Mouse (Mus musculus) adrenal gland (tissue): ENCODE measurements around the gene Nedd9.

Experiments used
- intact Hi-C: fragments of 180-260 bp; cut with DNase I; formaldehyde crosslinking; loops from one replicate; pipeline ENCODE4 v1.15.1; 2025

Nedd9 gene

GRCm38 (mm10) chr13:41352352-41352751 lies 134.8 kb downstream of the Nedd9 start:
- intact Hi-C loops = no loop called here

DNA sequence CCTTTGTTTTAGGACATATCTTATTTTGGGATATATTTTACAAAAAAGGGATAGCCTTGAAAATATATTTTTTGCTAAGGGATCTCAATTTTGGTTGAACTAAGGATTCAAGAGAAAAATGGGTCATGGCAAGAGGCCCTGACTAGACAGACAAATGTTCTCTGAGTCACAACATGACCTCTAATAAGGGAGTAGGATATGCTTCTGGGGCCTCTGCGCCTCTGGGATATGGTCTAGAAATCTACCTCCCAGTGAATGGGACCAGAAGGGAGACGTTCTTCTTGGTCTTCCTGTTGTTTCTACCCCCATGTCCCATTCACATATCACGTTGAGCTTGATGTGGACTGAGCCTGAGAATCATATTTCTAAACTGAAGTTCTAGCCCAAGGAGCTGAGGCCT lies 136.6 kb downstream of the Nedd9 start:
- intact Hi-C loops = no loop called here

DNA sequence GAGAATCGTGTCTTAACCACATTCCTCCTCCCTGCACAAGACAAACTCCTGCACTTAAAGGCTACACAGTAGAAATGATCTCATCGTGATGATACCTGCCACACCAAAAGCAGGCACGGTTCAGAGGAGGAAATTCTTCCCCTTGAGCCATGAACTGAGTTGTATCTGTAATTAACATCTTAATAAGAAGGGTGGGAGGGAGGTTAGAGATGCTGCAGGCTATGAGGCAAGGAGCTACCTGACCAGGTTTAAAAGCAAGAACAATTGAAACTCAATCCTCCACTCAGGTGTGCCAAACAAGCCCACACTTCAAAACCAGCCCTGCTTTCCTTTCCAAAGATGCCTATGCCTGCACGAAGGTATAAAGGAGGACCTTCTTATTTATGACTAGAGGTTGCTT lies 137.4 kb downstream of the Nedd9 start:
- intact Hi-C loops = no loop called here

GRCm38 (mm10) chr13:41345756-41346155 lies 141.4 kb downstream of the Nedd9 start:
- intact Hi-C loops = no loop called here

GRCm38 (mm10) chr13:41345306-41345705 lies 141.9 kb downstream of the Nedd9 start:
- intact Hi-C loops = no loop called here

DNA sequence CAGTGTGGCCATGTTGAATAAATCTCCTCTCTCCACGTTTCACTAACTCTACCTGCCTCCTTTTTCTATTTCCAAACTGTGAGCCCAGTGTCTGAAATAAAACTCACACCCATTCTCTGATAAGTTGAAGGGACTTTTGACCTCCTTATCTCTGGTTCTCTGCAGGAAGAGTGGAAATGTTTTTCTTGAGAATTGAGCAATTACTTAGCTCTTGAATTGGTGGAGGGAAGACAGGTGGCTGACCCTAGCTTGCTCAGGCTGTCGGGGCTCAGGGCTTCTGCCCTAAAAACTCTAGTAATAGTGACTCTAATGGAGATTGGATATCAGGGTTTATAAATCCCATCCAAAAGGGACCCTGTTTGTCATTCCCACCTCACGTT lies 143.3 kb downstream of the Nedd9 start:
- intact Hi-C loops = no loop called here

DNA sequence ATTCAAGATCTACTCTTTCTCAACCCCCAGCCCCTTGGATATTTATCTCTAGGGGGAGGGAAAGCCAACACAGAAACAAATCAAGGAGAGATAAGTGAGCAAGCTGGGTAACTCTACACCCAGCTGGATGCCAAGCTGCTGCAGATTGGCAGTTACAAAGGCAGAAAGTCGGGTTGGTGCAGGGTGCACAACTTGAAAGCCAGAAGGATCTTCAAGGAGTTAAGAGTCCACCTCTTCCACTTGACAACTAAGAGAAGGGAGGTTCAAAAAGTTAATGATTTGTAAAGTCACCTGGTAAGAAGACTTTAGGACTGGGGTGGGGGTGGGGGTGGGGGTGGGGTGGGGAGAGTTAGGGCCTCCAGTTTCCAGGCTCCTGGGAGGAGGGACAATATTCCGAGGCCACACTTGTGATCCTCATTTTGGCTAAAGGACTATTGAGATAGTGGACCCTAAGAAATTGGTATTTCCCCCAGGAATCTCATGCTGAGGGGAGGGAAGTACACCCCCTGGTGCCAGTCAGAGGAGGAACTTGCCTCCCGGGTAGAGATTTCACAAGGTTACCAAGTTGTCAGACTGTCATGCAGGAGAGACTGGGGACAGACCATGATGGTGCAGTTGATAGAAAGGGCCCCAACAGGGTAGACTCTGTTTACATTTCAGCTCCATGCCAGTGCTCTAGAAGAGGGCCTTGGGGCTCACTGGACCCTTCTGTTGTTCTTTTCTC lies 143.8 kb downstream of the Nedd9 start:
- intact Hi-C loops = no loop called here

DNA sequence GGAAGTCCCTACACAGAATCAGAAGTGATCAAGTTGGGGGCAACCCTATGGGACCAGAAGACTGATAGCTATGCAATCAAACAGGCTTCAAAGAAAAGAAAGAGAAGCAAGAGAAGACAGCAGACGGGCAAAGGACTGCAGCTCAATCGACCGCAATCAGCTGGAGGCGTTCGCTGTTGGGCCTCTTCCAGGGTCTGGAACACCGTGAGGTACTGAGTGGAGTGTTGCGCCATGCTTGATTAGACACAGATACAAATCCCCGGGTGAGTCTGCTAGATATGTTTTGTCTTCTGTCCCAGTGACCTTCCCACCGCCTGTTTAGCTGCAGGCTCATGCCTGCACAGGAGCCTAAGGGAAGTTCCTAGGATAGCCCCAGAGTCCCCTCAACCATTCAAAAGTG lies 145.7 kb downstream of the Nedd9 start:
- intact Hi-C loops = no loop called here

- intact Hi-C loops = no loop called here
These were observed 147.4 kb downstream of the Nedd9 start for GRCm38 (mm10) chr13:41339653-41340351.

- intact Hi-C loops = no loop called here
These were observed 148.0 kb downstream of the Nedd9 start for GRCm38 (mm10) chr13:41339195-41339594.

- intact Hi-C loops = no loop called here
These were observed 149.8 kb downstream of the Nedd9 start for GRCm38 (mm10) chr13:41337407-41337806.

DNA sequence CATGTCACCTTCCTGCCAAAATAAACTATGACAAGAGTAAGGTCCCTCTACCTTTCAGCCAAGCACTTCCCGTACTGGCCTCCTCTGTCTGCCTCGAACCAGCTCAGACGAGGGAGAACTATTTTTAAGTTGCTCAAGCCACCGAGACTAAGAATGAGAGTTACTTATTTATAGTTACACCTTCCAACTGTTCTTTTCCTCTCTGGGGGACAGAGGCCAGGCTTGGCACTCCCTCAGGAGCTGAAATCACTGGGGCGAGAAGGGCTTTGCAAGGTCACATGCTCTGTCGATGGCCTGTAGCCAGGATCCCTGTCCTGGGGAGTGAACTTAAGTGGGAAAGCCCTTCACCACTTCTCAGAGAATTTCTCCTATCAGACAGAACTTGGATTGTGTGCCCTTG lies 150.9 kb downstream of the Nedd9 start:
- intact Hi-C loops = no loop called here

DNA sequence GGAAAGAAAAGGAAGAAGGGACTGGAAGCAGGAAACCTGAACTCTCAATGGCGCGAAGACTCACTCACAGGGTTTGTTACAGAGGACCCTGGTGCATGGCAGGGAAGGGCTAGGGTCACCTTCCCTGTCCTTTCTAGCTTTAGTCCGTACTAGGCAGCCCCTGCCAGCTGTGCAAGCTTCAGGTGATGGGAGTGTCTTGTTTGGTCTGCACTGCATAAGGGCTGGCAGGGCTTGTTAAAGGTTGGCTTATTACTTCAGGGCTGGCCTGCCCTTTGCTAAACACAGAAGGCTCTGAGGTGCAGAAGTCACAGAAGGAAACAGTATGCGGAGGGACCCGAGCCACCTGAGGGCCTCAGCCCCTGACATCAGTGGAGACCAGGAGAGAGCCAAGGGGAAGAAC lies 151.4 kb downstream of the Nedd9 start:
- intact Hi-C loops = no loop called here

DNA sequence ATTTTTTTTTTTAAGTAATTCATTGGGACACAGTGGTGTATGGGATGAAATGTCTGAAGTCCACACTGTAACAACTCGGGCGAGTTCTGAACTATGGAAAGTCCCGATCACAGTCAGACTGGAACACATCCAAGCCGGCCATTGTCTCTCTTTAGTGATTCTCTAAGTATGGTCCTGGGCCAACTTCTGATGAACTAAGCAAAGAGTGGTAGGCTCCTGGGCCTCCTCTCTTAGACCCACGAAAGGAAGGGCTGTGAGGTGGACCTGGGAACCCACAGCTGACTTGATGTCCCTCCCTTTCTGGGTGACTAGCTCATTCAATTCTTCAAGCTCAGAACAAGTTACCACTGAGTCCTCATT lies 152.5 kb downstream of the Nedd9 start:
- intact Hi-C loops = no loop called here

DNA sequence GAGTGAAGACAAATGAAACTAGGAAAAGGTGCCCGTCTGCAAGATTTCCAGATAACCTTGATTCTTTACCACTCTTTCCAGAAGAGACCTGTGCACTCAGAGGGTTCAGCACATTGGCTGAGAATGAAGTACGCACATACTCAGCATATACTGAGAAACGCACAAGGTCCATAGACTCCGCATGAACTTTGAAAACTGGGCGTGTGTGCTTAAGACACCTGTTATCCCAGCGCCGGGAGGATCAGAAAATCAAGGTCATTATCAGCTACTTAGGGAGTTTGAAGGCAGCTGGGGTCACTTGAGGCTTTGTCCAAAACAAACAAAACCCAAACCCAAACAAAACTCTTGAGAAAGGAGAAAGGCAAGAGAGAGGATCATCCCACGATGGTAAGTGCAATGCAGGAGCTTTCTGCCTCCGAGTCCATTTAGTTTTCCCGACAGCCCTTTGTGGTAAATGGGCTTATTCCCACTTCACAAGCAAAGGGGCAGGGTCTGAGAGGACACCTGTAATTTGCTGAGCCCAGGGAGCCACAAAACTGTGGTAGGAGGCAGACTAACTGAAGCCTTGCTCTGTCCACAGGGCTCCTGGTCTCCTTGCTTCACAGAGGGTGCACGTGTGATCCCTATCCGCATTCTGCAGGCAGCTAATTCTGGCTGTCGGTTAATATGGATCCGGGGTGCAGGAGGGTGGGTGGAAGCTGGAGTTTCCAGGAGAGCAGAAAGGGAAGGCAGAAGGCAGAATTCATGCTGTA lies 153.1 kb downstream of the Nedd9 start:
- intact Hi-C loops = no loop called here

DNA sequence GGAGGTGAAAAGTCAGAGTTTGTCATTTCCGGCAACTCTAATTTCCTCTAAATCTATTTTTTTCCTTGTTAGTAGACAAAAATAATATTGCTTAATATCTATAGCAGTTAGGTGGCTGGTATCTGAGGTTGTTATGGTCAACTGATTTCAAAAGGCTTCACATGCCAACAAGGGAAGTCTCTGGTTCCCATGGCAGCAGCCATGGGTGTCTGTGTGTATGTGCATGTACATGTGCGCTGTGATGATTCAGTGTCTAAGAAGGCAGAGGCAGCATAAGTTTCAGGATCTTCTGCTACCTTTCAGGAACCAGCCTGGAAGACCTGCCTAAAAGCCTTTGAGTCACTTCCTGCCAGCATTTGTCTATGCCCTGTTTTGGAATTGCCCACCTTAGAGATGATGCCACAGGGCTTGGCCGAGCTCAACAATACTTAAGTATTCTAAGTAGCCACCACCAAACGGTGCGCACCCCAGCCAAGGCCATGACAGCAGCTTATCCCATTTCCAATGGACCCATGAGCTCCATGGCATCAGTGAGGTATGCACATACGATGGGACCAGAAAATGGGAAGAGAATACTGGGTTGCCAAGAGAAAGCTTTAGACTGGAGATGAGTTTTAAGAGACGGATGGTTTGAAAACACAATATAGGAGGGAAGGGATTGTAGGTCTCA lies 155.4 kb downstream of the Nedd9 start:
- intact Hi-C loops = no loop called here

DNA sequence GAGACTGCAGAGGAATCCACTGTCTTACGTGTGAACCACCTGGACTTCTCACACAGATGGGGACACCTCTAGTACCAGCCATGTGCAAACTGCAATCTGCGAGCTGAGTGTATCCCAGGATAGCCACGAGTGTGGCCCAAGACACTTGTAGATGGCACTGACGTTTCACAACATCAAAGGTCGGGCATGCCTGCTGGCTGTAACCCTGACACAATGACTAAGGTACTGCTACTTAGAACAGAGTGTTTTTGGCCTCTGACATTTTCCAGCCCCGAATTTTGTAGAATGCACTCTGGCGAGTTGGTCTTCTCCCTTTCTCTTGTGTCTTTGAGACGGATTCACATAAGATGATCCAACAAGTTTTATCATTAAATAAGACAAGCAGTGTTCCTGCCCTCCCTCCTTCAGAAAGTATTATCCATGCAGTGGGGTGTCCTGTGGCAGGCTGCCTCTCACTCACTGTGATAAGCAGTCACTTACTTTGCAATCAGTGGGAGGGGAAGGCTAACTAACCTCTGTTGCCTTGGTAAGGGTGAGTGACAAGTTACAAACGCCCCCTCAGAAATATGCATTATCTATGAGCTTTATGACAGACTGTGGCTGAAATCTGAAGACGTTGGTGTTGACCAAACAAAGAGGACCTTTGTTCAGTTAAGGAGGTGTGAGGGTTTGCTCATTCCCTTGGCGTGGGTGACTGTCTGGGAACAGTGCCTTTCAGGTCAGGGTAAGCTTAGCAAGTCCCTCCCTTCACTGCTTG lies 156.4 kb downstream of the Nedd9 start:
- intact Hi-C loops = no loop called here

DNA sequence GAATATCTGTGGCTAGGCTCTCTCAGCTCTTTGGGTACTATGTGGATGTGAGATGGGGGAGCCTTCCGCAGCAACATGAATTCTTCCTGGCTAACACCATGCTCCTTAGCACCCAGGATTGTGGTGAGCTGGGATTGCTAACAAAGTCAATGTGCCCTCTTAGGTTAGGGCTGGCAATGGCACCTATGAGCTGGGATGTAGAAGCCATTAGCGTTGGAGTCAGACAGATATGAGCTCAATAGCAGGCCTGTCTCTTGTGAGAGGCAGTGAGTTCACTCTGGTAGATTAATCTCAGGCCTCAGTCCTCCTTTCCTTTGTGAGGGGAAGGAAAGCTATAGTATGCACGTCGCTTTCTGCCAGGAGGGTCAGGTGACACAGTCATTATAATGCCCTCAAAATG lies 157.1 kb downstream of the Nedd9 start:
- intact Hi-C loops = no loop called here

DNA sequence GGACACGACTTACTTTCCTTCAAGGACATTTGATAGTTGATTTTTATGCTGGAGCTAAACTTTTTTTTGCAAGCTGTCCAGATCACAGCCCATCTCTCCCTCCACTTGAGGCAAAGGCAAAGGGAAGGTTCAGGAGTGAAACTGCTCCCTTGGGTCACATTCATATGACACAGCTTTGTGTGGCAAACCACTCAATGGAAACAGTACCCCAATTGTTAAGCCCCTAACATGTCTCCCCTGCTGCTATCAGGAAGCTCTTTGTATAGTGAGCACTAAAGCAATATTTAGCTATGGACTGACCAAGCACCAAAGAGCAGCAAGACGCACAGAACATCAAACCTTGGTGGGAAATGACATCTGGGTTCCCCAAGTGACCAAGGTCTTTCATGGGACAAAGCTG lies 158.7 kb downstream of the Nedd9 start:
- intact Hi-C loops = loop anchor here (5.0 kb wide), 1 partner anchor 34 kb away; no protein-coding TSS in a partner anchor

DNA sequence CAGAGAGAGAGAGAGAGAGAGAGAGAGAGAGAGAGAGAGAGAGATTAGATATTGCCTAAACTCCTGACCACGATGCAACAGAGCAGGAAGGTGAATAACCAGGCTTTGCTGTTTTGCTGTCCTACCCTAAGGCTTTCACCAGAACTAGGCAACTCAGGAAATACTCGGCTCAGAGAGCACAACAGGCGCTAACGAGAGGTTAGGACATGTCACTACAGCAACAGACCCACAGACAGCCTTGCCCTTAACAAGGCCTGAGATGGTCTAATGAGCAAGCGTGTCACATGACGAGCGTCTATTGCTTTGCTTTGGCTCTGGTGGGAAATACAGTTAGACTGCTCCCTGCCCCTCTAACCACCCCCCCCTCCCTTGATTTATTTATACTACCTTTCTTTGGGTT lies 159.6 kb downstream of the Nedd9 start:
- intact Hi-C loops = loop anchor here (5.0 kb wide), 1 partner anchor 35 kb away; no protein-coding TSS in a partner anchor

DNA sequence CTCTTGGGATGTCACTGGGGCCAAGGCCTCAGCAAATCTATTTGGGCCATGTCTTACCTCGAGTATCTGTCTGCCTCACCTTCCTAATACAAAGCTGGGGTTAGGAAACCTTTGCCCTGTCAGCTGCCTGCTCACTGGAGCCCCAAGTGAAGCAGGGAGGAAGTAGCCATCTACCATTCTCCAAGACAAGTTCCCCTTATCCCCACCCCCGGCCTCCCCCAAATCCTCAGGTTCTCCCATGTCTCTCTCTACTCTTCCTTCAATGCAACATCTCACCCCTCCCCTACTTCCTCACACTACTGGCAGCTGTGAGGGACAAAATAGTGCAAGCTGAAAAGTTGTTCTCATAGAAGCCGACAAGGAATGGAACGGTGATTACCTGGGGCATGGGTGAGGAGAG lies 161.0 kb downstream of the Nedd9 start:
- intact Hi-C loops = loop anchor here (5.0 kb wide), 1 partner anchor 36 kb away; no protein-coding TSS in a partner anchor
